9 mouse cellular contexts compared by ENCODE assay signal in the genomic region with DNA sequence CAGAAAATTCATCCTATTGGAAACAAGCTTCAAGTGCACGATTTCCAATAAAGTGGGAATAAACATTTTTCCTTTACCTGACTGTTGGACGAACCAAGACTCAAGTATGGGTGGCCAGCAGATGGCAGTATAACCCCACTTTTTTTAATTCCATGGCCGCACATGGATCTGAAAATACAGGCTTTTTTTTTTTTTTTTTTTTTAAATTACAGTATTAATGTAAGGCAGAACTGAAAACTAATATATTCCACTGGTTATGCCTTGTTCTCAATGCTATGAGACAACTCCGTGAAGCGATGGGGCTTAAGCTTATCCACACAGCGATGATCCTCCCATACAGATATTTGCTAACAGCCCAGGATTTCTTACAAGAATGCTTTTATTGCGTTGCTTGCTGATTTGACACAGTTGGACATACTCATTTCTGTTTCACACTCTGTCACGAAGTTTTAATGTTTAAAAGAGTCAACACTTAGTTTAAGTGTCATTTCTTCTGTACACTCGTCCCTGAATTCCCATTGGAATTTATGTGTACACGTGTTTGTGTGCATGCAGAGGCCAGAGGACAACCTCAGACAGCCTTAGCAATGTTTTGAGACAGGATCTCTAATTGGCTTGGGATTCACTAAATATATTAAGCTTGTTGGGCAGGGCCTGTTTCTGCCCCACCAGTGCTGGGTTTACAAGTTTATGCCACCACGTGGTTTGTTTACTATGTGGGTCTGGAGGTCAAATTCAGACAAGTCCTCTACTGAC.
DNase-seq lines count a peak whose midpoint lies in the region; ATAC-seq and TF ChIP-seq lines count a peak whose summit lies in the region.
"Had no signal": no experiment of that assay in that cellular context is flagged by ENCODE, and none has a peak within 500 bp of the region (broad histone marks: within the 10 kb centered on the region; RNA-seq: fewer than 3 reads in every experiment).

No protein-coding gene starts in this region.

- no peak overlapping the region for H3K4me2 ChIP-seq in embryonic facial prominence, embryonic 11.5 days (ENCODE audit: low read depth, low read length)
- H3K4me2 ChIP-seq: lung, embryonic 15.5 days had no signal

- H3K27me3 ChIP-seq in embryonic facial prominence, embryonic 11.5 days (ENCODE audit: control insufficient read depth, insufficient read depth, low read length), result no peaks in the 10 kb centered on the region
- H3K27me3 ChIP-seq in midbrain, embryonic 10.5 days (ENCODE audit: low read depth, poor library complexity, severe bottlenecking), result no peaks in the 10 kb centered on the region
- H3K27me3 ChIP-seq: lung, embryonic 15.5 days had no signal

- TF ChIP-seq CTCF in layer of hippocampus, adult 2 months (conservative IDR thresholded peaks at IDR 0.05), result peak; percentile 80

- H3K27ac ChIP-seq in layer of hippocampus, adult 2 months, result no peak overlapping the region
- no peak overlapping the region for H3K27ac ChIP-seq in embryonic facial prominence, embryonic 11.5 days (replicated peaks; ENCODE audit: low read depth, low read length)
- no peak overlapping the region for H3K27ac ChIP-seq in midbrain, embryonic 10.5 days (replicated peaks)
- H3K27ac ChIP-seq: lung, embryonic 15.5 days had no signal

- no peaks in the 10 kb centered on the region for H3K4me1 ChIP-seq in embryonic facial prominence, embryonic 11.5 days (ENCODE audit: control insufficient read depth, insufficient read depth, low read length)
- no peaks in the 10 kb centered on the region for H3K4me1 ChIP-seq in midbrain, embryonic 10.5 days
- H3K4me1 ChIP-seq: lung, embryonic 15.5 days had no signal

- 49% methylated on average over 11 of the region's 11 CpGs for WGBS in embryonic facial prominence, embryonic 11.5 days
- WGBS in midbrain, embryonic 10.5 days, result 60% methylated on average over 11 of the region's 11 CpGs

- no peak for ATAC-seq in embryonic facial prominence, embryonic 11.5 days (replicated peaks; ENCODE audit: insufficient number of reproducible peaks, low FRiP score, low TSS enrichment, low read depth)

- DNase-seq in layer of hippocampus, adult 2 months (ENCODE audit: low spot score in 2 of 2), result peak; percentile 7 to 57
- DNase-seq in layer of hippocampus, adult 9-11 months, result no peak
- DNase-seq in brain, adult 2 months (ENCODE audit: low read depth, low spot score), result peak; percentile 81
- DNase-seq in embryonic facial prominence, embryonic 11.5 days (ENCODE audit: low spot score), result peak; percentile 80
- DNase-seq in kidney, adult 9 months, result peak; percentile 16
- peak; percentile 40 for DNase-seq in midbrain, embryonic 10.5 days (ENCODE audit: low spot score)
- DNase-seq in telencephalon, adult 2 months (ENCODE audit: low read depth, low spot score), result peak; percentile 47
- DNase-seq in B cell, adult 2 months, result no peak

- H3K4me3 ChIP-seq in layer of hippocampus, adult 2 months, result no peak overlapping the region; the same call in 1 of the 2 replicates
- H3K4me3 ChIP-seq in embryonic facial prominence, embryonic 11.5 days (ENCODE audit: low read depth, low read length), result no peak overlapping the region
- no peak overlapping the region for H3K4me3 ChIP-seq in midbrain, embryonic 10.5 days
- H3K4me3 ChIP-seq: lung, embryonic 15.5 days had no signal

- no peak overlapping the region for H3K9ac ChIP-seq in embryonic facial prominence, embryonic 11.5 days (replicated peaks; ENCODE audit: low read length)
- H3K9ac ChIP-seq: lung, embryonic 15.5 days had no signal

- H3K36me3 ChIP-seq in embryonic facial prominence, embryonic 11.5 days (replicated peaks; ENCODE audit: control insufficient read depth, insufficient read depth, low read depth, low read length), result no peaks in the 10 kb centered on the region
- H3K36me3 ChIP-seq in midbrain, embryonic 10.5 days, result no peaks in the 10 kb centered on the region
- H3K36me3 ChIP-seq: lung, embryonic 15.5 days had no signal

- H3K9me3 ChIP-seq in embryonic facial prominence, embryonic 11.5 days (replicated peaks; ENCODE audit: control insufficient read depth, low read length), result no peaks in the 10 kb centered on the region
- no peaks in the 10 kb centered on the region for H3K9me3 ChIP-seq in midbrain, embryonic 10.5 days (replicated peaks)
- H3K9me3 ChIP-seq: lung, embryonic 15.5 days had no signal

Comparison
In these comparisons a context has a peak if more than half of its experiments do, and no peak if none do; other contexts are left out.
1. DNase-seq: peak in layer of hippocampus, adult 2 months (2 of 2), brain, adult 2 months (single experiment), embryonic facial prominence, embryonic 11.5 days (single experiment), kidney, adult 9 months (single experiment), midbrain, embryonic 10.5 days (single experiment) and telencephalon, adult 2 months (single experiment); none in layer of hippocampus, adult 9-11 months (single experiment) and B cell, adult 2 months (0 of 2).